ENCODE assay signal across 8 mouse cellular contexts in genomic region chr5:135021814-135022213, GRCm38 (mm10). TPM values are rescaled to one million over a fixed set of nuclear protein-coding genes. Genes with fewer than 3 reads are reported as not detected.
DNase-seq lines count a peak whose midpoint lies in the region; ATAC-seq and TF ChIP-seq lines count a peak whose summit lies in the region.

No protein-coding gene starts in this region.

- H3K27ac ChIP-seq in kidney, adult 2 months (ENCODE audit: insufficient read depth, low read depth, low read length) = no peak overlapping the region

- no peak for ATAC-seq in erythroid progenitor cell, adult 5-6 weeks (replicated peaks; ENCODE audit: low FRiP score, poor library complexity, severe bottlenecking)

- peaks cover 13% of the 10 kb centered on the region; the same call in 1 of the 2 replicates for H3K4me1 ChIP-seq in kidney, adult 2 months (ENCODE audit: control insufficient read depth, insufficient read depth, low read length)

- no peaks in the 10 kb centered on the region for H3K36me3 ChIP-seq in kidney, adult 2 months (ENCODE audit: control insufficient read depth, insufficient read depth, low read length)

- TF ChIP-seq POLR2A in kidney, adult 2 months (IDR thresholded peaks at IDR 0.05; ENCODE audit: low read depth, low read length) = no peak

- 4% methylated on average over 6 of the region's 6 CpGs for WGBS in kidney, adult 2 months

- TF ChIP-seq CTCF in kidney, adult 2 months (conservative IDR thresholded peaks at IDR 0.05; ENCODE audit: insufficient read depth, insufficient read length, low read depth, low read length) = no peak

- no peaks in the 10 kb centered on the region for H3K27me3 ChIP-seq in kidney, adult 2 months (replicated peaks; ENCODE audit: control insufficient read depth, insufficient read depth, low read length)

- no peak overlapping the region for H3K4me3 ChIP-seq in kidney, adult 2 months (ENCODE audit: insufficient read depth, low read depth, low read length)

- peak; percentile 79 to 90 for DNase-seq in adrenal gland, adult (ENCODE audit: inconsistent age in 2 of 2, low spot score in 1 of 2)
- no peak for DNase-seq in adrenal gland, adult 8-10 months
- DNase-seq in right cerebral cortex, postnatal 14 days = peak; percentile 46
- DNase-seq in right cerebral cortex, postnatal 25 days = no peak
- peak; percentile 95 for DNase-seq in kidney, adult 2 months
- DNase-seq in ovary, postnatal 36 days (ENCODE audit: low spot score) = peak; percentile 61
- no peak for DNase-seq in urinary bladder, postnatal 10 days (ENCODE audit: low spot score)

RNA-seq across cellular contexts. Expression of gene Stx1a, which starts 1.5 kb away (rescaled TPM):
- 10 to 100 TPM in 3 of 4 experiments, 1 to 10 TPM in 1; 4.9 to 15.9 (median 12.1) TPM for total RNA-seq in adrenal gland, adult 8-10 months (2022)
- polyA plus RNA-seq in kidney, adult 2 months (2012; rRNA removed) = 3.9 and 4.1 TPM in 2 replicates
- total RNA-seq in erythroid progenitor cell, adult 5-6 weeks (2015; ENCODE audit: low replicate concordance) = not detected in 2 replicates
- not detected in 2 replicates for total RNA-seq in erythroid progenitor cell, adult 5-6 weeks (2017; ENCODE audit: low replicate concordance)

RNA-seq across cellular contexts. Expression of gene Abhd11, which starts 12.9 kb away (rescaled TPM):
- 10 to 100 TPM; 52.4 to 65.4 (median 55.9) TPM for total RNA-seq in adrenal gland, adult 8-10 months (2022)
- polyA plus RNA-seq in kidney, adult 2 months (2012; rRNA removed) = 111 and 121 TPM in 2 replicates
- 15.9 and 29.8 TPM in 2 replicates for total RNA-seq in erythroid progenitor cell, adult 5-6 weeks (2015; ENCODE audit: low replicate concordance)
- total RNA-seq in erythroid progenitor cell, adult 5-6 weeks (2017; ENCODE audit: low replicate concordance) = 3.9 and 4.3 TPM in 2 replicates

RNA-seq across cellular contexts. Expression of gene Cldn3, which starts 35.8 kb away (rescaled TPM):
- total RNA-seq in adrenal gland, adult 8-10 months (2022) = 1 to 10 TPM in 3 of 4 experiments, not detected in 1; 1.1 to 1.5 (median 1.4) TPM
- polyA plus RNA-seq in kidney, adult 2 months (2012; rRNA removed) = 26.7 and 36.7 TPM in 2 replicates
- not detected in 2 replicates for total RNA-seq in erythroid progenitor cell, adult 5-6 weeks (2015; ENCODE audit: low replicate concordance)
- total RNA-seq in erythroid progenitor cell, adult 5-6 weeks (2017; ENCODE audit: low replicate concordance) = not detected in 2 replicates

RNA-seq across cellular contexts. Expression of gene Dnajc30, which starts 42.2 kb away (rescaled TPM):
- 10 to 100 TPM; 35.8 to 42.0 (median 38.7) TPM for total RNA-seq in adrenal gland, adult 8-10 months (2022)
- 47.3 and 63.3 TPM in 2 replicates for polyA plus RNA-seq in kidney, adult 2 months (2012; rRNA removed)
- total RNA-seq in erythroid progenitor cell, adult 5-6 weeks (2015; ENCODE audit: low replicate concordance) = 6.5 and 21.0 TPM in 2 replicates
- 2.3 and 3.4 TPM in 2 replicates for total RNA-seq in erythroid progenitor cell, adult 5-6 weeks (2017; ENCODE audit: low replicate concordance)

RNA-seq across cellular contexts. Expression of gene Bud23, which starts 42.9 kb away (rescaled TPM):
- total RNA-seq in adrenal gland, adult 8-10 months (2022) = 10 to 100 TPM; 54.5 to 56.7 (median 55.8) TPM
- 50.4 and 50.7 TPM in 2 replicates for polyA plus RNA-seq in kidney, adult 2 months (2012; rRNA removed)
- 25.2 and 34.8 TPM in 2 replicates for total RNA-seq in erythroid progenitor cell, adult 5-6 weeks (2015; ENCODE audit: low replicate concordance)
- 7.6 and 13.0 TPM in 2 replicates for total RNA-seq in erythroid progenitor cell, adult 5-6 weeks (2017; ENCODE audit: low replicate concordance)

Comparison
In these comparisons a context has a peak if more than half of its experiments do, and no peak if none do; other contexts are left out.
1. DNase-seq: peak in adrenal gland, adult (2 of 2), right cerebral cortex, postnatal 14 days (single experiment), kidney, adult 2 months (single experiment) and ovary, postnatal 36 days (single experiment); none in adrenal gland, adult 8-10 months (single experiment), right cerebral cortex, postnatal 25 days (single experiment) and urinary bladder, postnatal 10 days (single experiment).
2. RNA of gene Stx1a, which starts 1.5 kb away (total RNA-seq): 4.9 to 15.9 TPM in adrenal gland, adult 8-10 months; not detected in erythroid progenitor cell, adult 5-6 weeks; every median in the first group is over 4 times any median in the second.